Mouse (Mus musculus) spleen, adult 2 months (tissue): ENCODE data around the gene Itsn1.

Experiments
- CTCF ChIP-seq: fragments of 200-500 bp; IDR thresholded peaks from 2 replicates; pipeline ENCODE4 v1.5.1; 2011; ENCODE audit warnings: mild to moderate bottlenecking, inconsistent platforms; ENCODE audit not compliant: insufficient read depth, insufficient read length, insufficient replicate concordance; ENCODE audit errors: extremely low read depth
- POLR2A ChIP-seq: fragments of 200-500 bp; IDR thresholded peaks from 2 replicates; pipeline ENCODE4 v1.6.1; 2011; ENCODE audit warnings: low read depth, low read length, inconsistent platforms

DNA sequence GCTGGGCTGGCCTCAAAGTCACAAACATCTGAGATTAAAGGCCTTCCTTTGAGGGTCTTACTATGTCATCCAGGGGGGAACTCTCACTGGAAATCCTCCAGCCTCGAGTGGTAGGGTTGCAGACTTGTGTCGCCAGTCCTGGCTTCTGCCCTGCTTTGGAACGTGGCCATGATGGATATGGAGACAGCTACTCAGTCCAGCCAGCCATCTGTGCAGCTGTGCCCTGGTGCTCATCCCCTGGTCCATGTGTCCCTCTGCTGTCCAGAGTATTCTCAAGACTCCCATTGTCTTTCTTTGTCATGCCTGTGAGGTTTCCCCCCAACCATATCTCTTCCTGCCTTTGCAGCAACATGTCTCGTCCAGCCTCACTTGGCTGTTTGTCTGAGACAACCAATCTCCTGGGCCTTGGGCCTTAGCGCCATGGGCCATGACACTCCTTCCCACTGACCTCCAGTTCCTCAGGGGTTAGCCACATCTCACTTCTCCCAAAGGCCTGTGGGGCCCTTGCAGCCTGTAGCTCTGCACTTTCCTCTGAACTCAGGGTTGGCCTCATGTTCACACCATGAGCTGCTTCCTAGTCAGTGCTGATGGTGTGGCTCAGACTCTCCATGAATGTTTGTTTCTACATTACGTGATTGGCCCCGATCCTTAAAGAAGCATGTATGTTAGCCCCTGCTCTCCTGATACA is 136.6 kb downstream of the Itsn1 start:
- no peak for TF ChIP-seq CTCF
- TF ChIP-seq POLR2A: no peak
